Mouse (Mus musculus) stomach, embryonic 16.5 days (tissue): ENCODE measurements around the gene B4galt5. TPM values are rescaled to one million over a fixed set of nuclear protein-coding genes. Genes with fewer than 3 reads are reported as not detected.

Experiments used
- ATAC-seq: fragments of 200-750 bp; cut with Nextera tagmentation; 2 replicates; pipeline ENCODE4 v1.8.0; 2017; ENCODE audit warnings: moderate number of reproducible peaks, moderate TSS enrichment; ENCODE audit not compliant: insufficient read depth, low FRiP score
- H3K27ac ChIP-seq: fragments of 300-500 bp; sonication (generic); 2 replicates; pipeline ENCODE4 v1.5.1; 2014; ENCODE audit warnings: low read length
- H3K27me3 ChIP-seq: fragments of 300-500 bp; sonication (generic); 2 replicates; pipeline ENCODE4 v1.6.1; 2014; ENCODE audit warnings: low read length, control low read depth, mixed read lengths; ENCODE audit not compliant: control insufficient read depth, insufficient read depth
- H3K36me3 ChIP-seq: fragments of 300-500 bp; sonication (generic); 2 replicates; pipeline ENCODE4 v1.6.1; 2014; ENCODE audit warnings: low read length; ENCODE audit not compliant: control insufficient read depth, insufficient read depth
- H3K4me1 ChIP-seq: fragments of 300-500 bp; sonication (generic); 2 replicates; pipeline ENCODE4 v1.6.1; 2014; ENCODE audit warnings: low read length, control low read depth, mixed read lengths; ENCODE audit not compliant: control insufficient read depth, insufficient read depth
- H3K4me2 ChIP-seq: fragments of 300-500 bp; sonication (generic); 2 replicates; pipeline ENCODE4 v1.6.1; 2014; ENCODE audit warnings: low read depth, low read length, mixed read lengths
- H3K4me3 ChIP-seq: fragments of 300-500 bp; sonication (generic); replicated peaks from 2 replicates; pipeline ENCODE4 v1.5.1; 2014; ENCODE audit warnings: mild to moderate bottlenecking, low read length
- H3K9ac ChIP-seq: fragments of 300-500 bp; sonication (generic); 2 replicates; pipeline ENCODE4 v1.6.1; 2014; ENCODE audit warnings: low read length
- H3K9me3 ChIP-seq: fragments of 300-500 bp; sonication (generic); replicated peaks from 2 replicates; pipeline ENCODE4 v1.6.1; 2016; ENCODE audit warnings: low read length, control low read depth; ENCODE audit not compliant: control insufficient read depth
- WGBS: fragments of 180-500 bp; shearing (Covaris S2); extraction: QIAGEN DNeasy Blood & Tissue Kit; methylation state at CpG from one replicate; pipeline ENCODE4 v1.1.7; 2014; 5-methylcytosine and 5-hydroxymethylcytosine counted together
- polyA plus RNA-seq: library from polyadenylated mRNA; unstranded; fragments of >200 nt; fragmentation: Nextera tagmentation; extraction: Ambion mirVana; gene quantifications from 2 replicates; pipeline ENCODE4 v1.2.1, GENCODE M21; 2015

B4galt5 gene
- polyA plus RNA-seq, 1 experiment from 2014 or later: 7.5 TPM

GRCm38 (mm10) chr2:167298729-167299705 lies 50.0 kb downstream of the B4galt5 start:
- H3K9me3 ChIP-seq: no peaks in the 10 kb centered on the region
- 0 out of 2 replicates have a peak, but pooled peaks cover 8% of the 10 kb centered on the region for H3K4me1 ChIP-seq
- peaks cover 7% of the 10 kb centered on the region for H3K36me3 ChIP-seq
- peak; percentile 72 for ATAC-seq
- H3K4me2 ChIP-seq: no peak overlapping the region
- no peak overlapping the region for H3K27ac ChIP-seq
- H3K27me3 ChIP-seq: no peaks in the 10 kb centered on the region
- no peak overlapping the region; the same call in 1 of the 2 replicates for H3K9ac ChIP-seq
- 60% methylated on average over 27 of the region's 27 CpGs for WGBS
- H3K4me3 ChIP-seq: no peak overlapping the region

GRCm38 (mm10) chr2:167297985-167298384 lies 51.0 kb downstream of the B4galt5 start:
- no peak overlapping the region for H3K4me2 ChIP-seq
- peaks cover 7% of the 10 kb centered on the region for H3K36me3 ChIP-seq
- no peak overlapping the region for H3K27ac ChIP-seq
- no peak for ATAC-seq
- H3K9ac ChIP-seq: no peak overlapping the region
- no peaks in the 10 kb centered on the region for H3K27me3 ChIP-seq
- peaks cover 8% of the 10 kb centered on the region for H3K4me1 ChIP-seq
- H3K4me3 ChIP-seq: no peak overlapping the region
- no peaks in the 10 kb centered on the region for H3K9me3 ChIP-seq
- 92% methylated on average over 11 of the region's 11 CpGs for WGBS

GRCm38 (mm10) chr2:167294926-167295325 lies 54.1 kb downstream of the B4galt5 start:
- Histone ChIP-seq H3K27ac (no peak overlapping the region), H3K27me3 (no peaks in the 10 kb centered on the region), H3K9ac (no peak overlapping the region), H3K4me3 (0 out of 2 replicates have a peak overlapping the region, but pooled peaks have one; percentile 1), H3K36me3 (no peaks in the 10 kb centered on the region), H3K4me2 (no peak overlapping the region), H3K9me3 (no peaks in the 10 kb centered on the region), H3K4me1 (peaks cover 17% of the 10 kb centered on the region)
- ATAC-seq: no peak
- 63% methylated on average over 15 of the region's 15 CpGs for WGBS

- ATAC-seq: no peak
- Histone ChIP-seq H3K27ac (no peak overlapping the region), H3K27me3 (no peaks in the 10 kb centered on the region), H3K4me1 (peaks cover 13% of the 10 kb centered on the region), H3K4me3 (no peak overlapping the region), H3K9ac (no peak overlapping the region), H3K9me3 (no peaks in the 10 kb centered on the region), H3K36me3 (no peaks in the 10 kb centered on the region), H3K4me2 (no peak overlapping the region)
- WGBS: 73% methylated on average over 7 of the region's 7 CpGs
Measured at GRCm38 (mm10) chr2:167294216-167294615, 54.8 kb downstream of the B4galt5 start.

- Histone ChIP-seq H3K9me3 (no peaks in the 10 kb centered on the region), H3K4me3 (no peak overlapping the region), H3K9ac (no peak overlapping the region), H3K27ac (no peak overlapping the region), H3K4me1 (peaks cover 13% of the 10 kb centered on the region), H3K36me3 (no peaks in the 10 kb centered on the region), H3K4me2 (no peak overlapping the region), H3K27me3 (no peaks in the 10 kb centered on the region)
- ATAC-seq: no peak
- WGBS: 66% methylated on average over 13 of the region's 13 CpGs
Measured at GRCm38 (mm10) chr2:167293289-167294085, 55.5 kb downstream of the B4galt5 start.

- no peak overlapping the region for H3K4me3 ChIP-seq
- 7% methylated on average over 6 of the region's 6 CpGs for WGBS
- peaks cover 13% of the 10 kb centered on the region for H3K4me1 ChIP-seq
- no peaks in the 10 kb centered on the region for H3K9me3 ChIP-seq
- H3K27ac ChIP-seq: peak overlapping the region; percentile 52
- no peaks in the 10 kb centered on the region for H3K36me3 ChIP-seq
- H3K4me2 ChIP-seq: 0 out of 2 replicates have a peak overlapping the region, but pooled peaks have one; percentile 25
- no peak overlapping the region for H3K9ac ChIP-seq
- H3K27me3 ChIP-seq: no peaks in the 10 kb centered on the region
- ATAC-seq: peak; percentile 68; the same call in 1 of the 2 replicates
Measured at GRCm38 (mm10) chr2:167292854-167293253, 56.1 kb downstream of the B4galt5 start.

GRCm38 (mm10) chr2:167292151-167292591 lies 56.8 kb downstream of the B4galt5 start:
- peak; percentile 69 for ATAC-seq
- Histone ChIP-seq H3K4me2 (no peak overlapping the region), H3K9me3 (no peaks in the 10 kb centered on the region), H3K27me3 (no peaks in the 10 kb centered on the region), H3K27ac (peak overlapping the region; percentile 52; the same call in 1 of the 2 replicates), H3K4me1 (peaks cover 13% of the 10 kb centered on the region), H3K4me3 (no peak overlapping the region), H3K9ac (no peak overlapping the region), H3K36me3 (no peaks in the 10 kb centered on the region)
- 43% methylated on average over 4 of the region's 4 CpGs for WGBS

GRCm38 (mm10) chr2:167291656-167292055 lies 57.3 kb downstream of the B4galt5 start:
- Histone ChIP-seq H3K27me3 (no peaks in the 10 kb centered on the region), H3K9me3 (no peaks in the 10 kb centered on the region), H3K4me1 (peaks cover 13% of the 10 kb centered on the region), H3K27ac (no peak overlapping the region), H3K36me3 (no peaks in the 10 kb centered on the region), H3K9ac (no peak overlapping the region), H3K4me2 (no peak overlapping the region), H3K4me3 (no peak overlapping the region)
- WGBS: 78% methylated on average over 11 of the region's 11 CpGs
- ATAC-seq: peak; percentile 21; the same call in 1 of the 2 replicates
